Mouse (Mus musculus): ENCODE measurements around the gene Olfr551. TPM values are rescaled to one million over a fixed set of nuclear protein-coding genes. Genes with fewer than 3 reads are reported as not detected.
"Not testable (repeated sequence)": the region's sequence is repeated elsewhere in the genome, so short reads cannot be mapped to it uniquely, and the experiment has no call there.

Gene Olfr551
- not detected for total RNA-seq (2021)
- long read RNA-seq, experiment 1 = 0 reads
- long read RNA-seq, experiment 2 = 0 reads

- DNase-seq = no peak
Measured at GRCm38 (mm10) chr7:102591786-102592185, at the start of gene Olfr551. Olfr551 (minus strand) TSS chr7:102591886.

- no peak for DNase-seq
Measured at GRCm38 (mm10) chr7:102638132-102638531, 46.4 kb upstream of the Olfr551 start, which contains the start of gene Olfr554. Olfr554 (plus strand) TSS chr7:102638432.

GRCm38 (mm10) chr7:102636665-102637064, 45.0 kb upstream of the Olfr551 start:
- DNase-seq = no peak

- not testable (repeated sequence) for DNase-seq
Measured at GRCm38 (mm10) chr7:102620368-102620767, 28.7 kb upstream of the Olfr551 start.

- no peak for DNase-seq
Measured at GRCm38 (mm10) chr7:102619608-102620007, 27.9 kb upstream of the Olfr551 start.

DNA sequence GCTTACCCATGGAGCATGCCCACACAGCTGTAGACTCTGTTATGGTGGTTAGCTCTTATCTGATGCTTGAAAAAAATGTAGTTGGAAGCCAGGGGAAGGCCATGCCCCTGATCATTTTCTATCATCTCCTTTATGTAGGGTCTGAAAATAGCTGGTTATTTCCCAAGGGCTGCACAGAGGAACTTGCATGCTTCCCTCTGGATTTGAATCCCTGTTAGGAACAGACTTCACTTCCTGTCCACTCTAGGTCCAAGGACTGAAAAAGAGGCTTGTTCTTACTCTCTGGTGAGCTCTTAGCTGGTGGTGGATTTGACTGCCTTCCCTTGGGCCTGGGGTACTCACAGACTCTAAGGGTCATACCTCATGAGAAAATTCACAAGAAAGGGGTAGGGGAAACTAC, 26.4 kb upstream of the Olfr551 start, which contains the start of gene Olfr553:
Olfr553 (minus strand) TSS at position 101 of the 400 bp plus-strand sequence.
- no peak for DNase-seq

- no peak for DNase-seq
Measured at GRCm38 (mm10) chr7:102597378-102598031, 5.8 kb upstream of the Olfr551 start, which contains the start of gene Olfr552. Olfr552 (plus strand) TSS chr7:102597770.

- DNase-seq = no peak
Measured at GRCm38 (mm10) chr7:102575998-102576397, 15.7 kb downstream of the Olfr551 start.

GRCm38 (mm10) chr7:102573174-102573830, 18.4 kb downstream of the Olfr551 start:
- no peak for DNase-seq

- DNase-seq = no peak
Measured at GRCm38 (mm10) chr7:102571142-102571541, 20.5 kb downstream of the Olfr551 start, which contains the start of gene Olfr550. Olfr550 (plus strand) TSS chr7:102571442.

DNA sequence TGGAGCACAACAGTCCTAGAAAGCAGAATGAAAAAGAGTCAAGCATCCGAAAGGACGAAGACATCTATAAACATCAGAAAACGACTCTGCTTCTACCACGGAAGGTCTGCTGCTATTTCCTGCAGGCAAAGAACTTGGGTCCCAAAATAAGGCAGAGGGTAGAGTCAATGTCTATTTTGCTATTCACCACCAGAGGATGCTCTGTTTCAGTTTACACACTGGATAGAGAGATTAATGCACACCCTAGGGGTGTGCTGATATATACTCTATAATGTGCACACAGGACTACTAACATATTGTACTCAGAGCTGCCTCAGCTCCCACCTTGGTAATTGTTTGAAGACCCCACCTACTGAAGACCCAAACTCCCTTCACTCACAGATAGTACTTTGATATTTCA, 25.5 kb downstream of the Olfr551 start:
- no peak for DNase-seq

GRCm38 (mm10) chr7:102564999-102565997, 26.4 kb downstream of the Olfr551 start, which contains the start of gene Trim21:
Trim21 (minus strand) TSS chr7:102565486.
- peak; percentile 86 for DNase-seq

GRCm38 (mm10) chr7:102553279-102553678, 38.4 kb downstream of the Olfr551 start:
- DNase-seq = no peak

- DNase-seq = no peak
Measured at GRCm38 (mm10) chr7:102549570-102549969, 42.1 kb downstream of the Olfr551 start, which contains the start of gene Olfr549. Olfr549 (plus strand) TSS chr7:102549870.

DNA sequence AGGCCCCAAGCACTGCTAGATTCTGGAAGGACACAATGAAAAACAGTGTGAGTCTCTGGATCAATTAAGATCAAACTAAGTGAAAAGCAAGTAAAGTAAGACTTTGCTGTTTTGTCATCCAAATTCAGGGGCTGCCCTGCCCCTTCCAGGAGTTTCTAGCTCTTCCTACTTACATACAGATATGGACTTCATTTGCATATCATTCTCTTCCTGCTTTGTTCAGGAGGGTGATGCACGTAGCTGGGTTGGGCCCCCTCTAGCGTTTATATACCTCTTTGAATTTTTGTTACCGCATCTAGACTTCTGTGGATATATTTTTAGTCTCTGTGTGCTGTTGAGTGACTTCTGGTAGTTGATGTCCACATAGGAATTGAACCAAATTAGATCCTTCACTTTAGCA, 50.4 kb downstream of the Olfr551 start:
- no peak for DNase-seq

GRCm38 (mm10) chr7:102540596-102540995, 51.1 kb downstream of the Olfr551 start, which contains the start of gene Olfr548-ps1:
Olfr548-ps1 (plus strand) TSS chr7:102540896.
- no peak for DNase-seq

- no peak for DNase-seq
Measured at GRCm38 (mm10) chr7:102534449-102534848, 57.2 kb downstream of the Olfr551 start, which contains the start of gene Olfr547. Olfr547 (plus strand) TSS chr7:102534749.
